Mouse (Mus musculus): ENCODE measurements around the gene Ctnna3. TPM values are rescaled to one million over a fixed set of nuclear protein-coding genes. Genes with fewer than 3 reads are reported as not detected.

The Ctnna3 gene
- polyA plus RNA-seq, 1 experiment from 2014 or later = 0.42 TPM

- Histone ChIP-seq H3K4me2 (replicated peaks; ENCODE audit: low read depth, low read length) (no peak overlapping the region), H3K27me3 (ENCODE audit: control insufficient read depth, insufficient read depth, low read length) (no peaks in the 10 kb centered on the region), H3K4me3 (ENCODE audit: low read depth, low read length) (no peak overlapping the region), H3K4me1 (replicated peaks; ENCODE audit: control insufficient read depth, insufficient read depth, low read length) (no peaks in the 10 kb centered on the region), H3K27ac (ENCODE audit: low read depth, low read length) (no peak overlapping the region), H3K36me3 (ENCODE audit: control insufficient read depth, insufficient read depth, low read length) (no peaks in the 10 kb centered on the region), H3K9me3 (ENCODE audit: control insufficient read depth, low read length) (no peaks in the 10 kb centered on the region), H3K9ac (ENCODE audit: low read depth, low read length) (no peak overlapping the region)
- WGBS = 77% methylated on average over 17 of the region's 17 CpGs
- peak; percentile 4 for DNase-seq (ENCODE audit: low spot score)
- peak; percentile 57; the same call in 1 of the 2 replicates for ATAC-seq (ENCODE audit: low FRiP score)
These were observed 610.0 kb downstream of the Ctnna3 start for GRCm38 (mm10) chr10:64039760-64040535.

GRCm38 (mm10) chr10:64041218-64041617, 611.3 kb downstream of the Ctnna3 start:
- no peak for ATAC-seq (ENCODE audit: low FRiP score)
- H3K9me3 ChIP-seq (ENCODE audit: control insufficient read depth, low read length) = no peaks in the 10 kb centered on the region
- no peaks in the 10 kb centered on the region for H3K36me3 ChIP-seq (ENCODE audit: control insufficient read depth, insufficient read depth, low read length)
- no peaks in the 10 kb centered on the region for H3K27me3 ChIP-seq (ENCODE audit: control insufficient read depth, insufficient read depth, low read length)
- H3K27ac ChIP-seq (ENCODE audit: low read depth, low read length) = no peak overlapping the region
- H3K4me3 ChIP-seq (ENCODE audit: low read depth, low read length) = no peak overlapping the region
- H3K9ac ChIP-seq (ENCODE audit: low read depth, low read length) = no peak overlapping the region
- no peak for DNase-seq (ENCODE audit: low spot score)
- H3K4me1 ChIP-seq (replicated peaks; ENCODE audit: control insufficient read depth, insufficient read depth, low read length) = no peaks in the 10 kb centered on the region
- 94% methylated on average over 7 of the region's 7 CpGs for WGBS
- no peak overlapping the region for H3K4me2 ChIP-seq (replicated peaks; ENCODE audit: low read depth, low read length)

GRCm38 (mm10) chr10:64041892-64042291, 612.0 kb downstream of the Ctnna3 start:
- ATAC-seq (ENCODE audit: low FRiP score) (no peak), DNase-seq (ENCODE audit: low spot score) (no peak)
- H3K36me3 ChIP-seq (ENCODE audit: control insufficient read depth, insufficient read depth, low read length) = no peaks in the 10 kb centered on the region
- H3K4me3 ChIP-seq (ENCODE audit: low read depth, low read length) = no peak overlapping the region
- H3K9me3 ChIP-seq (ENCODE audit: control insufficient read depth, low read length) = no peaks in the 10 kb centered on the region
- H3K27ac ChIP-seq (ENCODE audit: low read depth, low read length) = no peak overlapping the region
- H3K4me1 ChIP-seq (replicated peaks; ENCODE audit: control insufficient read depth, insufficient read depth, low read length) = no peaks in the 10 kb centered on the region
- no peaks in the 10 kb centered on the region for H3K27me3 ChIP-seq (ENCODE audit: control insufficient read depth, insufficient read depth, low read length)
- H3K9ac ChIP-seq (ENCODE audit: low read depth, low read length) = no peak overlapping the region
- no peak overlapping the region for H3K4me2 ChIP-seq (replicated peaks; ENCODE audit: low read depth, low read length)
- 80% methylated on average over 11 of the region's 11 CpGs for WGBS

- no peak overlapping the region for H3K9ac ChIP-seq (ENCODE audit: low read depth, low read length)
- ATAC-seq (ENCODE audit: low FRiP score) = no peak
- H3K4me3 ChIP-seq (ENCODE audit: low read depth, low read length) = no peak overlapping the region
- H3K27ac ChIP-seq (ENCODE audit: low read depth, low read length) = no peak overlapping the region
- no peaks in the 10 kb centered on the region for H3K9me3 ChIP-seq (ENCODE audit: control insufficient read depth, low read length)
- H3K4me1 ChIP-seq (replicated peaks; ENCODE audit: control insufficient read depth, insufficient read depth, low read length) = no peaks in the 10 kb centered on the region
- H3K27me3 ChIP-seq (ENCODE audit: control insufficient read depth, insufficient read depth, low read length) = no peaks in the 10 kb centered on the region
- no peak for DNase-seq (ENCODE audit: low spot score)
- H3K4me2 ChIP-seq (replicated peaks; ENCODE audit: low read depth, low read length) = no peak overlapping the region
- 94% methylated on average over 6 of the region's 6 CpGs for WGBS
- no peaks in the 10 kb centered on the region for H3K36me3 ChIP-seq (ENCODE audit: control insufficient read depth, insufficient read depth, low read length)
These were observed 619.3 kb downstream of the Ctnna3 start for GRCm38 (mm10) chr10:64049151-64049550.

GRCm38 (mm10) chr10:64049946-64050345, 620.0 kb downstream of the Ctnna3 start:
- no peaks in the 10 kb centered on the region for H3K4me1 ChIP-seq (replicated peaks; ENCODE audit: control insufficient read depth, insufficient read depth, low read length)
- no peak for DNase-seq (ENCODE audit: low spot score)
- 86% methylated on average over 6 of the region's 6 CpGs for WGBS
- H3K36me3 ChIP-seq (ENCODE audit: control insufficient read depth, insufficient read depth, low read length) = no peaks in the 10 kb centered on the region
- no peak for ATAC-seq (ENCODE audit: low FRiP score)
- H3K9me3 ChIP-seq (ENCODE audit: control insufficient read depth, low read length) = no peaks in the 10 kb centered on the region
- no peak overlapping the region for H3K4me3 ChIP-seq (ENCODE audit: low read depth, low read length)
- H3K27ac ChIP-seq (ENCODE audit: low read depth, low read length) = no peak overlapping the region
- no peaks in the 10 kb centered on the region for H3K27me3 ChIP-seq (ENCODE audit: control insufficient read depth, insufficient read depth, low read length)
- H3K4me2 ChIP-seq (replicated peaks; ENCODE audit: low read depth, low read length) = no peak overlapping the region
- no peak overlapping the region for H3K9ac ChIP-seq (ENCODE audit: low read depth, low read length)

- no peaks in the 10 kb centered on the region for H3K4me1 ChIP-seq (replicated peaks; ENCODE audit: control insufficient read depth, insufficient read depth, low read length)
- no peak for ATAC-seq (ENCODE audit: low FRiP score)
- no peak overlapping the region for H3K4me2 ChIP-seq (replicated peaks; ENCODE audit: low read depth, low read length)
- no peak overlapping the region for H3K9ac ChIP-seq (ENCODE audit: low read depth, low read length)
- no peak for DNase-seq (ENCODE audit: low spot score)
- no peaks in the 10 kb centered on the region for H3K36me3 ChIP-seq (ENCODE audit: control insufficient read depth, insufficient read depth, low read length)
- H3K9me3 ChIP-seq (ENCODE audit: control insufficient read depth, low read length) = no peaks in the 10 kb centered on the region
- no peaks in the 10 kb centered on the region for H3K27me3 ChIP-seq (ENCODE audit: control insufficient read depth, insufficient read depth, low read length)
- no peak overlapping the region for H3K27ac ChIP-seq (ENCODE audit: low read depth, low read length)
- 94% methylated on average over 9 of the region's 9 CpGs for WGBS
- H3K4me3 ChIP-seq (ENCODE audit: low read depth, low read length) = no peak overlapping the region
These were observed 633.8 kb downstream of the Ctnna3 start for GRCm38 (mm10) chr10:64063704-64064103.

- Histone ChIP-seq H3K9ac (ENCODE audit: low read depth, low read length) (no peak overlapping the region), H3K4me2 (replicated peaks; ENCODE audit: low read depth, low read length) (no peak overlapping the region), H3K4me3 (ENCODE audit: low read depth, low read length) (no peak overlapping the region), H3K4me1 (replicated peaks; ENCODE audit: control insufficient read depth, insufficient read depth, low read length) (no peaks in the 10 kb centered on the region), H3K27me3 (ENCODE audit: control insufficient read depth, insufficient read depth, low read length) (no peaks in the 10 kb centered on the region), H3K36me3 (ENCODE audit: control insufficient read depth, insufficient read depth, low read length) (no peaks in the 10 kb centered on the region), H3K27ac (ENCODE audit: low read depth, low read length) (no peak overlapping the region), H3K9me3 (ENCODE audit: control insufficient read depth, low read length) (no peaks in the 10 kb centered on the region)
- ATAC-seq (ENCODE audit: low FRiP score) (no peak), DNase-seq (ENCODE audit: low spot score) (no peak)
- WGBS = 36% methylated on average over 5 of the region's 5 CpGs
These were observed 646.0 kb downstream of the Ctnna3 start for GRCm38 (mm10) chr10:64075944-64076343.

- Histone ChIP-seq H3K9me3 (ENCODE audit: control insufficient read depth, low read length) (no peaks in the 10 kb centered on the region), H3K9ac (ENCODE audit: low read depth, low read length) (no peak overlapping the region), H3K27me3 (ENCODE audit: control insufficient read depth, insufficient read depth, low read length) (no peaks in the 10 kb centered on the region), H3K4me3 (ENCODE audit: low read depth, low read length) (no peak overlapping the region), H3K36me3 (ENCODE audit: control insufficient read depth, insufficient read depth, low read length) (no peaks in the 10 kb centered on the region), H3K4me1 (replicated peaks; ENCODE audit: control insufficient read depth, insufficient read depth, low read length) (no peaks in the 10 kb centered on the region), H3K27ac (ENCODE audit: low read depth, low read length) (no peak overlapping the region), H3K4me2 (replicated peaks; ENCODE audit: low read depth, low read length) (no peak overlapping the region)
- no peak for DNase-seq (ENCODE audit: low spot score)
- WGBS = 61% methylated on average over 10 of the region's 10 CpGs
- no peak for ATAC-seq (ENCODE audit: low FRiP score)
These were observed 646.6 kb downstream of the Ctnna3 start for GRCm38 (mm10) chr10:64076410-64077052.

- 81% methylated on average over 3 of the region's 3 CpGs for WGBS
- DNase-seq (ENCODE audit: low spot score) (no peak), ATAC-seq (ENCODE audit: low FRiP score) (no peak)
- H3K27ac ChIP-seq (ENCODE audit: low read depth, low read length) = no peak overlapping the region
- H3K27me3 ChIP-seq (ENCODE audit: control insufficient read depth, insufficient read depth, low read length) = no peaks in the 10 kb centered on the region
- no peaks in the 10 kb centered on the region for H3K9me3 ChIP-seq (ENCODE audit: control insufficient read depth, low read length)
- no peak overlapping the region for H3K4me3 ChIP-seq (ENCODE audit: low read depth, low read length)
- no peaks in the 10 kb centered on the region for H3K36me3 ChIP-seq (ENCODE audit: control insufficient read depth, insufficient read depth, low read length)
- H3K4me2 ChIP-seq (replicated peaks; ENCODE audit: low read depth, low read length) = no peak overlapping the region
- H3K9ac ChIP-seq (ENCODE audit: low read depth, low read length) = no peak overlapping the region
- H3K4me1 ChIP-seq (replicated peaks; ENCODE audit: control insufficient read depth, insufficient read depth, low read length) = no peaks in the 10 kb centered on the region; the same call in 1 of the 2 replicates
These were observed 652.4 kb downstream of the Ctnna3 start for GRCm38 (mm10) chr10:64082345-64082744.
